Mouse (Mus musculus) CH12.LX (cell line): ENCODE measurements at regions not wholly inside any gene's neighbourhood (a gene's known extent, or its start where the extent isn't known, plus 50 kb on each side); places are given as distances from the start of the nearest gene placed in this dataset.

Source experiments
- SMC3 ChIP-seq: IDR thresholded peaks from 2 replicates; pipeline ENCODE4 v1.6.1; 2011; ENCODE audit warnings: low read depth, low read length, improper control_type of control experiment
- ZNF384 ChIP-seq: IDR thresholded peaks from 2 replicates; pipeline ENCODE4 v1.6.1; 2012; ENCODE audit warnings: low read depth, low read length, improper control_type of control experiment, inconsistent platforms

DNA sequence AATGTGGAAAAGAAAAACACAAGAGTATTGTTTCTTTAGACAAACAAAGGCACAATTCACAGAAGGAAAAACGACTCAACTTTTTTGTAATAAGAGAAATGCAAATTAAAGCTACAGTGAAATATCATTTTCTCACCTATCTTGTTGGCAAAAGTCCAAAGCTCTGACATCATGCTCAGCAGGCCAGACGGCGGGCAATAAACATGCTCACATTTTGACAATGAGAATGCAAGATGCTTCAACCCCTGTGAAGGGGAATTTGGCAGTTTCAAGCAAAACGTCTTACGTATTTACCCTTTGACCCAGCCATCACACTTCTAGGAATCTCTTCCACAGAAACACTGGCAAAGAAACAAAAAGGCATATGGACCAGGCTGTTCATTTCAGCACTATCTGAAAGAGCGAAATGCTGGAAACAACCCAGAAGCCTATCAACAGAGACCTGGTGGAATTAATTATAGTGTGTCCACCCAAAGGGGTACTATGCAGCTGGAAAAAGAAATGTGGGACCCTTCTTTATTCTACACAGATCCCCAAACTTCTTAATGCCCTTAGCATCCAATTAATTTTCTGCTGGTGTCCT lies 203.4 kb upstream of the 2610301B20Rik start:
- TF ChIP-seq ZNF384 (no peak), SMC3 (no peak)
